Mouse (Mus musculus) forelimb bud, embryonic 11.5 days (tissue): Measurements from ENCODE around the gene Rnase2a.
"Not testable (repeated sequence)": the region's sequence is repeated elsewhere in the genome, so short reads cannot be mapped to it uniquely, and the experiment has no call there.

ENCODE experiments used
- DNase-seq: peaks from one replicate; pipeline ENCODE4 v3.0.0-alpha.2; 2012; ENCODE audit warnings: low read depth, low spot score

The Rnase2a gene

GRCm38 (mm10) chr14:51256041-51256440, at the start of gene Rnase2a:
Rnase2a (minus strand) TSS chr14:51256112.
- no peak for DNase-seq

DNA sequence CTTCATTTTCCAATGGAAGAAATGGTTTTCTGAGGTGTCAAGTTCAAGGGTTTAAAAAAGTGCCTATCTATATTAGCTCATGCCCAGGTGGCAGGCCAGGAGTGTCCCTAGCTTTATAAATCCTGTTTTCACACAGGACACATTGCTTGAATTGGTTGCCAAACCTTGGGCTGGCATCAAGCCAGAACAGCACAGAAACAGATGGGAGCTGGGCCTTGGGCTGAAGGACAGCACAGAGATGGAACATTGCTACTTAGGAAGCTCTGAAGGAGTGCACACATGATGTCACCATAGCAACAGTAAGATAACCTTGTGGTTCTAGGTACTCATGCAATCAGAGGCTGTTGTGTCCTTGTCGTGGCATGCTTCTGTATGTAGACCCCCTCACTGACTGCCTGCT, 35.6 kb upstream of the Rnase2a start:
- no peak for DNase-seq

DNA sequence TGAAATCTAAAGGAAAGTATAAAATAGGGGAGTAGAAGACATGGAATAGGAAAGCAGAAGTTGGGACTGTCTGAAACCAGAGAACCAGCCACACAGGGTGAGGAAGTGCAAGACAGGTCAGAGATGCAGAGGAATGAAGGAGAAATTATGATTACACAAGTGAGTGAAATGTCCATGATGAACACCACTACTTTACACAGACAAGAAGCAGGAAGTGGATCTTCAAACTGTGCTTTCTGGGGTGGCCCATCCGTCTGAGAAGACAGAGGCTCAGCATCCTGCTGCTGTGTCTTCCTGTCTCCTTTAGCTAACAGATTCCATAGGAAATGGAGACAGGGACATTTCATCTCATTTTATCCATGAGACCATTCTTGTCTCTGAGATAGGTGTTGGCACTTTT, 22.6 kb upstream of the Rnase2a start:
- not testable (repeated sequence) for DNase-seq

DNA sequence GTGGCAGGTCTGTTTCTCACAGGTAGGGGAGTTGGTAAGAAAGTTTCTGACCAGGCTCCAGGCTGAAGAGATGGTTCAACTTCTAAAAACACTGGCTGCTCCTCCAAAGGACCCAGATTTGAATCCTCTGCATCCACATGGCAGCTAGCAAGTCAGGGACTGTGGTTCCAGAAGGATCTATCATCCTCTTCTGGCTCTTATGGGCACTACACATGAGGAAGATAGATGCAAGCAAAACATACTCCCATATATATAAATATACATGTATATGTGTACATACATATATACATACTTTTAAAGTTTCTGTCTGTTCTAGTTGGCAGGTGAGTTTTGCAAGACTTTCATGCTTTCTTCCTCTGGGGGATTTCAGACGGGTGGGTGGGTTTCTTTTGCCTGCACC, 12.8 kb upstream of the Rnase2a start:
- no peak for DNase-seq

- DNase-seq: peak; percentile 68
These were observed 10.2 kb upstream of the Rnase2a start for GRCm38 (mm10) chr14:51266113-51266512.

DNA sequence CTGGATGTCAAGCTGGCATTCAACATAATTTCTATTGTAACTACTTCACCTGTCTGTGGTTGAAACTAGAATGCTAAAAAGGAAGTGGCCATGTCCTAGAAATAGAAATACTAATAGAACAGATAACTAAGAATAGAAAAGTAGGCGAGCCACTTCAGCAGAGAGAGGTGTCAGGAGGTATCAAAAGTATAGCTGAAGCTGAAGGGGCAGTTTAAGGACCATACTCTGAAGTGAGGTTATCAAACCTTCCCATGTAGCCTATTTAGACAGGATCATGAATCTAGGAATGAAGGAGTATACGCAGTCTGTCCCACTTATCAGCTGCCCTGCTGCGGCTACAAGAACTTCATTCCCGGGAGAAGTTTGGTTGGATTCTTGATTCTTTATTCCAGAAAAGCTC, 9.8 kb upstream of the Rnase2a start:
- no peak for DNase-seq

DNA sequence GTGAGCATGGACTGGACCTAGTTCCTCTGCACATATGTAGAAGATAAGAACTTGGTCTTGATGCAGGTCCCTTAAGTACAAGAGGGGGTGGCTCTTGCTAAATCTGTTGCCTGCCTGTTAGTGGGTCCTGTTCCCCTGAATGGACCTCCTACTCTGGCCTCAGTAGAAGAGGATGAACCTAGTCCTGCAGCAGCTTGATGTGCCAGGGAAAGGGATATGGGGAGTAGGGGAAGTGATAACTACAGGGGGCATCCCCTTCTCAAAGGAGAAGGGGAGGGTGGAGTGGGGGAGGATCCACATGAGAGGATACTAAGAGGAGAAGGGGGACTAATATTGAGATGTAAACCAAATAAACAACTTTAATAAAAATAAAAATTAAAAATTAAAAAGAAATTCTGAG, 6.5 kb upstream of the Rnase2a start:
- no peak for DNase-seq

DNA sequence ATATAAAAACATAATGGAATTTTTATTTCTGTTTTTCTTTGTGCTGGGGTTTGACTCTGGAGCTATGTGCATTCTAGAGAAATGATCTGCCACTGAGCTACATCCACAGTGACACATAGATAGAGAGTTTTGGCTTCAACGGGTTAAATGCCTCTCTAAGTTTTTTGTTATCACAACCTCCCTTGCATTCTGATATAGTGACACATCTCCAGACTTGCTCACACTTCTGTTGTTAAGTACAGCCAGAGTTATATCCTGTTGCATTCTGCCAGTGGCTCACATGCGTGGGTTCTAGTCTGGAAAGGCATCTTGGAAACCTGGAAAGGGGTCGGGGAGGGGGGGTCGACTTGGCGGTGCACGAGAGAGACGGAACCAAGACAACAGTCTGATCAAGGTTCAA, 3.8 kb upstream of the Rnase2a start:
- DNase-seq: no peak

- DNase-seq: no peak
These were observed 2.3 kb downstream of the Rnase2a start for GRCm38 (mm10) chr14:51253569-51253968.

DNA sequence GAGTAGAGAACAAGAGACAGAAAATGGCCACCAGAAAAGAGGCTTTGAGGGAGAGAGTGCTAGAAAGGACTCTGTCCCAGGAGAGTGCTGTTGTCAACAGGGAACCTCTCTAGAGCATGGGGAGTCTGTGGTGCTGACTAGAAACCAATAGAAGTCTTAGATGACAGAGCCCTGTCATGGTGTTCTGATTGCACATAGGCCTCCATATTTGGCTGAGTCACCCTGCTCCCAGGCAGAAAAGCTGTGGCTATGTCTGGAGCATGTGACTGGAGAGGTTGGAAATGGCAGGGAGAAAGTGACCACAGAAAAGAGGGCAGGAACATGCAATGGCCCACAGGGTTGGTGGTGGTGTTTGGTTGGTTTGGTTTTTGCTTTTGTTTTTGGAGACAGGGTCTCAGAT, 3.7 kb downstream of the Rnase2a start:
- not testable (repeated sequence) for DNase-seq

DNA sequence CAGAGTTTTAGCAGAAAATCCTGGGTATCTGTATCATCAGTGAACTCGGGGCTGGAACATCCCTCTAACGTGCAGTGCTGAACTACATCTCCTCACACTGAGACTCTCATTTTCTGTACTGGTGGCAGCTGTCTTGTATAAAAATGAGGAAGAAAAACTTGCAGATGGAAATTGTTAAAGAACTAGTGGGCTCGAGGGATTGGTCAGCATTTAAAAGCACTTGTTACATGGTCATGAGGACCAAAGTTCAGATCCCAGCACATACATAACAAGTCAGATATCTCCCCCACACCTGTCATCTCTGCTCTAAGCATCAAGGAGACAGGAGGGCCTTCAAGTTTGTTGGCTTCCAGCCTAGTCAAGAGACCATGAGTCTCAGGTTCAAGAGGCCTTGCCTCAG, 5.6 kb downstream of the Rnase2a start:
- no peak for DNase-seq

DNA sequence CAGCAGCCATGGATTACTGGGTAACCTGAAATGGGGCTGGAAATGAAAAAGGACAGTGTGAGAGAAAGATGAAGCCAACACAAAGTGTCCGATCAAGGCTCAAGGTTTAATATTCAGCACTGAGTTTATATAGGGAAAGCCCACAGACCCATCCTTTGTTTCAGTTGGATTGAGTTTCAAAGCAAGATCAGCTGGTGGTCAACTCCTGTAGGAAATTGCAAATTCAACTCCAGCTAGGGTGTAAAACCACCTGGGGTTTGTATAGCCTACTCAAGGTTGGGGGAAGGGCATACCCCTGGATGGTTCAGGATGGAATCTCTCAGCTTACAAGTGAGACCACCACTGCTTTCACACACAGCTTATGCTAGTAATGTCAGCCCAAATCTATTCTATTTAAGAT, 8.2 kb downstream of the Rnase2a start:
- DNase-seq: no peak

- DNase-seq: peak; percentile 47
These were observed 15.0 kb downstream of the Rnase2a start for GRCm38 (mm10) chr14:51240899-51241298.

GRCm38 (mm10) chr14:51237488-51237887, 18.4 kb downstream of the Rnase2a start:
- DNase-seq: not testable (repeated sequence)

DNA sequence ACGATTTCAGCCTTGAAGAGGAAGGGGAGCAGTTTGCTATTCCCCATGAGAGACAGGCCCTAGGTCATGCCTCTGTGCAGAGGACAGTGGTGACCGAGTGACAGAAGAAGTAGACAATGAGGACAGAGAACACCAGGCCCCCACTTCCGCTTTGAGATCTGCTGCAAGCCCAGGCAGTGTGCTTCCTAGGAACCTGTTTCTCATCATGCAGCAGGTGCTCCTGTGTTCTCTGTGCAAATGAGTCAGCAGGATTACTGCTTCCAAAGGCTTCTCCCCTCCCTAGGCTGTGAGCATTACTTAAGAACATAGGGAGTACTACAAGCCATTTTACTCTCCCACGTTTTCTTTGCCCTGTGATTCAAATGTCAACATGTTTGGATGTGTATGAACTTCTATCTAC, 26.3 kb downstream of the Rnase2a start:
- DNase-seq: not testable (repeated sequence)

DNA sequence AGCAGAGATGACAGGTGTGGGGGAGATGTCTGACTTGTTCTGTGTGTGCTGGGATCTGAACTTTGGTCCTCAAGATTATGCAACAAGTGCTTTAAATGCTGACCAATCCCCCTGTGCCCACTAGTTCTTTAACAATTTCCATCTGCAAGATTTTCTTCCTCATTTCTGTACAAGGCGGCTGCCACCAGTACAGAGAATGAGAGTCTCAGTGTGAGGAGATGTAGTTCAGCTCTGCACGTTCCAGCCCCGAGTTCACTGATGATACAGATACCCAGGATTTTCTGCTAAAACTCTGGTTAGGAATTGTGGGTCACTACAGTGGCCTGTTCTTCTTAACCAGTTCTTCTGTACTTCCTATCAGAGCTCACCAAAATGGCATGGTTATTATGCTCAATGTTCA, 35.8 kb downstream of the Rnase2a start:
- not testable (repeated sequence) for DNase-seq
